Mouse (Mus musculus) embryonic facial prominence, embryonic 11.5 days (tissue): ENCODE results near the gene H13. TPM values are rescaled to one million over a fixed set of nuclear protein-coding genes. Genes with fewer than 3 reads are reported as not detected.

Experiments used
- ATAC-seq: fragments of 200-750 bp; cut with Nextera tagmentation; replicated peaks from 2 replicates; pipeline ENCODE4 v1.8.0; 2017; ENCODE audit warnings: low read depth; ENCODE audit not compliant: insufficient number of reproducible peaks, low FRiP score, low TSS enrichment
- DNase-seq: peaks from one replicate; pipeline ENCODE4 v3.0.0-alpha.2; 2015; ENCODE audit warnings: low spot score
- H3K27ac ChIP-seq: fragments of 300-500 bp; sonication (generic); replicated peaks from 2 replicates; pipeline ENCODE4 v1.5.1; 2014; ENCODE audit warnings: mild to moderate bottlenecking, low read depth, low read length, control low read depth
- H3K27me3 ChIP-seq: fragments of 300-500 bp; sonication (generic); 2 replicates; pipeline ENCODE4 v1.6.1; 2014; ENCODE audit warnings: mild to moderate bottlenecking, low read length, moderate library complexity, mixed read lengths; ENCODE audit not compliant: control insufficient read depth, insufficient read depth
- H3K36me3 ChIP-seq: fragments of 300-500 bp; sonication (generic); replicated peaks from 2 replicates; pipeline ENCODE4 v1.6.1; 2014; ENCODE audit warnings: low read depth, mild to moderate bottlenecking, low read length, moderate library complexity, mixed read lengths; ENCODE audit not compliant: control insufficient read depth, insufficient read depth
- H3K4me1 ChIP-seq: fragments of 300-500 bp; sonication (generic); 2 replicates; pipeline ENCODE4 v1.6.1; 2014; ENCODE audit warnings: low read length, mixed read lengths; ENCODE audit not compliant: control insufficient read depth, insufficient read depth
- H3K4me2 ChIP-seq: fragments of 300-500 bp; sonication (generic); 2 replicates; pipeline ENCODE4 v1.6.1; 2014; ENCODE audit warnings: low read depth, mild to moderate bottlenecking, control low read depth, low read length, moderate library complexity
- H3K4me3 ChIP-seq: fragments of 300-500 bp; sonication (generic); 2 replicates; pipeline ENCODE4 v1.5.1; 2014; ENCODE audit warnings: low read depth, low read length, control low read depth
- H3K9ac ChIP-seq: fragments of 300-500 bp; sonication (generic); replicated peaks from 2 replicates; pipeline ENCODE4 v1.6.1; 2014; ENCODE audit warnings: mild to moderate bottlenecking, control low read depth, low read length
- H3K9me3 ChIP-seq: fragments of 300-500 bp; sonication (generic); replicated peaks from 2 replicates; pipeline ENCODE4 v1.6.1; 2016; ENCODE audit warnings: mild to moderate bottlenecking, low read length, inconsistent platforms, mixed read lengths; ENCODE audit not compliant: control insufficient read depth
- WGBS: fragments of 180-500 bp; shearing (Covaris S2); extraction: QIAGEN DNeasy Blood & Tissue Kit; methylation state at CpG from one replicate; pipeline ENCODE4 v1.1.7; 2014; 5-methylcytosine and 5-hydroxymethylcytosine counted together
- polyA plus RNA-seq: library from polyadenylated mRNA; unstranded; fragments of >200 nt; fragmentation: Nextera tagmentation; extraction: Ambion mirVana; gene quantifications from 2 replicates; pipeline ENCODE4 v1.2.1, GENCODE M21; 2014

Gene H13
- polyA plus RNA-seq, 1 experiment from 2014 or later, result 118 TPM

- Histone ChIP-seq H3K27ac (no peak overlapping the region), H3K36me3 (no peaks in the 10 kb centered on the region)
These were observed 63.9 kb downstream of the H13 start for GRCm38 (mm10) chr2:152733201-152733600.

GRCm38 (mm10) chr2:152734501-152734900 is 65.2 kb downstream of the H13 start:
- H3K9ac ChIP-seq, result peak overlapping the region; percentile 28
- no peaks in the 10 kb centered on the region for H3K27me3 ChIP-seq
- peak overlapping the region; percentile 86 for H3K27ac ChIP-seq
- peak overlapping the region; percentile 95 for H3K4me2 ChIP-seq
- H3K9me3 ChIP-seq, result no peaks in the 10 kb centered on the region
- no peak for ATAC-seq
- H3K4me3 ChIP-seq, result peak overlapping the region; percentile 82
- no peaks in the 10 kb centered on the region for H3K36me3 ChIP-seq
- DNase-seq, result no peak
- peaks cover 10% of the 10 kb centered on the region for H3K4me1 ChIP-seq
- WGBS, result 13% methylated on average over 10 of the region's 10 CpGs

More at GRCm38 (mm10) chr2:152733201-152733600, 63.9 kb downstream of the H13 start:
- Histone ChIP-seq H3K4me2 (no peak overlapping the region), H3K9ac (no peak overlapping the region), H3K27me3 (no peaks in the 10 kb centered on the region), H3K4me3 (no peak overlapping the region), H3K4me1 (peaks cover 16% of the 10 kb centered on the region), H3K9me3 (no peaks in the 10 kb centered on the region)
- 84% methylated on average over 2 of the region's 2 CpGs for WGBS
- ATAC-seq (no peak), DNase-seq (no peak)

- Histone ChIP-seq H3K27ac (peak overlapping the region; percentile 86), H3K4me2 (peak overlapping the region; percentile 95), H3K9me3 (no peaks in the 10 kb centered on the region), H3K27me3 (no peaks in the 10 kb centered on the region), H3K36me3 (no peaks in the 10 kb centered on the region), H3K4me1 (peaks cover 8% of the 10 kb centered on the region), H3K9ac (peak overlapping the region; percentile 28; the same call in 1 of the 2 replicates), H3K4me3 (peak overlapping the region; percentile 82)
- DNase-seq, result peak; percentile 99
- ATAC-seq, result peak; percentile 80
- WGBS, result under 1% methylated on average over 28 of the region's 28 CpGs
These were observed 65.7 kb downstream of the H13 start for GRCm38 (mm10) chr2:152734984-152735383.

GRCm38 (mm10) chr2:152736090-152736601 is 66.9 kb downstream of the H13 start, which contains the start of gene Id1:
TSS of gene Id1 (plus strand) at chr2:152736251.
- H3K4me3 ChIP-seq, result peak within 1 kb of the TSS; percentile 82
- peak; percentile 35 for ATAC-seq
- WGBS, result under 1% methylated on average over 28 of the region's 28 CpGs
- peak within 1 kb of the TSS; percentile 92 for H3K9ac ChIP-seq
- no peaks in the 10 kb centered on the region for H3K36me3 ChIP-seq
- no peaks in the 10 kb centered on the region for H3K9me3 ChIP-seq
- H3K4me1 ChIP-seq, result peaks cover 8% of the 10 kb centered on the region
- peak; percentile 96 for DNase-seq
- H3K27ac ChIP-seq, result peak within 1 kb of the TSS; percentile 86
- H3K4me2 ChIP-seq, result peak within 1 kb of the TSS; percentile 95
- H3K27me3 ChIP-seq, result no peaks in the 10 kb centered on the region

GRCm38 (mm10) chr2:152736748-152737147 is 67.5 kb downstream of the H13 start:
- H3K9me3 ChIP-seq, result no peaks in the 10 kb centered on the region
- WGBS, result under 1% methylated on average over 22 of the region's 22 CpGs
- ATAC-seq (no peak), DNase-seq (peak; percentile 55)
- H3K4me2 ChIP-seq, result peak overlapping the region; percentile 95
- H3K4me1 ChIP-seq, result peaks cover 10% of the 10 kb centered on the region
- peak overlapping the region; percentile 92 for H3K9ac ChIP-seq
- H3K4me3 ChIP-seq, result peak overlapping the region; percentile 82
- H3K27me3 ChIP-seq, result no peaks in the 10 kb centered on the region
- H3K27ac ChIP-seq, result peak overlapping the region; percentile 86
- no peaks in the 10 kb centered on the region for H3K36me3 ChIP-seq

- peak overlapping the region; percentile 95 for H3K4me2 ChIP-seq
- H3K4me3 ChIP-seq, result peak overlapping the region; percentile 82
- ATAC-seq, result no peak
- WGBS, result 5% methylated on average over 10 of the region's 10 CpGs
- H3K9ac ChIP-seq, result peak overlapping the region; percentile 92
- H3K36me3 ChIP-seq, result no peaks in the 10 kb centered on the region
- DNase-seq, result peak; percentile 54
- peaks cover 10% of the 10 kb centered on the region for H3K4me1 ChIP-seq
- H3K27me3 ChIP-seq, result no peaks in the 10 kb centered on the region
- H3K27ac ChIP-seq, result peak overlapping the region; percentile 86
- H3K9me3 ChIP-seq, result no peaks in the 10 kb centered on the region
These were observed 68.3 kb downstream of the H13 start for GRCm38 (mm10) chr2:152737306-152738221.

GRCm38 (mm10) chr2:152738341-152738740 is 69.1 kb downstream of the H13 start:
- peak overlapping the region; percentile 95 for H3K4me2 ChIP-seq
- peak overlapping the region; percentile 86 for H3K27ac ChIP-seq
- H3K36me3 ChIP-seq, result no peaks in the 10 kb centered on the region
- no peaks in the 10 kb centered on the region for H3K27me3 ChIP-seq
- peak; percentile 25 for DNase-seq
- peaks cover 10% of the 10 kb centered on the region for H3K4me1 ChIP-seq
- H3K9ac ChIP-seq, result peak overlapping the region; percentile 92
- peak overlapping the region; percentile 82 for H3K4me3 ChIP-seq
- no peaks in the 10 kb centered on the region for H3K9me3 ChIP-seq
- ATAC-seq, result no peak
- WGBS, result 44% methylated on average over 2 of the region's 2 CpGs
